Mouse (Mus musculus) G1E (cell line): ENCODE data around the gene Atf6b. TPM values are rescaled to one million over a fixed set of nuclear protein-coding genes. Genes with fewer than 3 reads are reported as not detected.

Experiments used
- ATAC-seq: 2 replicates; pipeline ENCODE4 v1.8.0; 2016; ENCODE audit warnings: mild to moderate bottlenecking; ENCODE audit not compliant: insufficient number of reproducible peaks, poor library complexity, low FRiP score, severe bottlenecking; ENCODE audit errors: extremely low read depth
- DNase-seq: peaks from one replicate; pipeline ENCODE4 v3.0.0; 2012; ENCODE audit warnings: low spot score
- H3K27me3 ChIP-seq: 2 replicates; pipeline ENCODE4 v1.6.1; 2012; ENCODE audit warnings: mild to moderate bottlenecking, low read length, inconsistent platforms; ENCODE audit not compliant: insufficient read depth
- H3K36me3 ChIP-seq: replicated peaks from 2 replicates; pipeline ENCODE3; 2012; ENCODE audit warnings: mild to moderate bottlenecking, inconsistent platforms
- H3K4me1 ChIP-seq: 2 replicates; pipeline ENCODE4 v1.6.1; 2012; ENCODE audit warnings: low read depth, low read length, inconsistent platforms, mixed read lengths; ENCODE audit not compliant: insufficient read depth
- H3K4me3 ChIP-seq: 2 replicates; pipeline ENCODE4 v1.5.1; 2012; ENCODE audit warnings: low read depth, mild to moderate bottlenecking, inconsistent platforms, low read length, moderate library complexity, mixed read lengths
- H3K9me3 ChIP-seq: replicated peaks from 2 replicates; pipeline ENCODE4 v1.6.1; 2012; ENCODE audit warnings: inconsistent platforms
- CTCF ChIP-seq: IDR thresholded peaks from 2 replicates; pipeline ENCODE4 v1.5.1; 2012; ENCODE audit warnings: low read depth, low read length, inconsistent platforms, mixed read lengths
- GATA1 ChIP-seq: IDR thresholded peaks from 2 replicates; pipeline ENCODE4 v1.6.1; 2012; ENCODE audit warnings: borderline replicate concordance, low read length, inconsistent platforms, mixed read lengths
- GATA2 ChIP-seq: IDR thresholded peaks from 2 replicates; pipeline ENCODE4 v1.6.1; 2012; ENCODE audit warnings: low read depth, low read length, inconsistent platforms, borderline replicate concordance
- POLR2AphosphoS5 ChIP-seq: IDR thresholded peaks from 2 replicates; pipeline ENCODE4 v1.6.1; 2012; ENCODE audit warnings: low read depth, low read length, inconsistent platforms; ENCODE audit not compliant: insufficient replicate concordance
- TAL1 ChIP-seq: conservative IDR thresholded peaks from 2 replicates; pipeline ENCODE4 v1.6.1; 2012; ENCODE audit warnings: low read depth, low read length, inconsistent platforms, mixed read lengths
- polyA plus RNA-seq: library from polyadenylated mRNA; stranded (reverse); fragments of >175 nt; gene quantifications from 2 replicates; pipeline ENCODE4 v1.2.3, GENCODE M21; 2012
- total RNA-seq, 2 experiments: library from RNA; stranded (forward) in 1 of 2; stranded (reverse) in 1 of 2; fragments of 200-1000 nt in 1 of 2; fragments of >200 nt in 1 of 2; fragmentation: Nextera tagmentation in 1 of 2; gene quantifications; 2 replicates each; pipeline ENCODE4 v1.2.3; 2014 to 2017

The Atf6b gene
- total and polyA plus RNA-seq, 3 experiments, result 9.2 to 89.0 (median 20.5) TPM

GRCm38 (mm10) chr17:34700671-34701071, 53.7 kb downstream of the Atf6b start:
- no peaks in the 10 kb centered on the region for H3K9me3 ChIP-seq
- peaks cover 3% of the 10 kb centered on the region for H3K27me3 ChIP-seq
- H3K4me1 ChIP-seq, result no peaks in the 10 kb centered on the region
- no peaks in the 10 kb centered on the region for H3K36me3 ChIP-seq
- TF ChIP-seq TAL1, result no peak
- TF ChIP-seq POLR2AphosphoS5, result no peak
- no peak for TF ChIP-seq CTCF
- TF ChIP-seq GATA1, result no peak
- TF ChIP-seq GATA2, result no peak
- no peak overlapping the region for H3K4me3 ChIP-seq
- ATAC-seq (no peak), DNase-seq (no peak)

Other genes starting within 250 kb of the Atf6b start
Only the 20 nearest of the 23 such genes appear.
- not detected in 2 replicates for gene Btnl4, start 169.8 kb upstream of the Atf6b start, total RNA-seq (2014; fragmentation: Nextera tagmentation)
- 0.22 TPM in 1 of 2 replicates, not detected in the other for gene Btnl4, start 169.8 kb upstream of the Atf6b start, total RNA-seq (2017)
- not detected in 2 replicates for gene Btnl4, start 169.8 kb upstream of the Atf6b start, polyA plus RNA-seq
- not detected in 2 replicates for gene Btnl6, start 129.8 kb upstream of the Atf6b start, total RNA-seq (2014; fragmentation: Nextera tagmentation)
- gene Btnl6, start 129.8 kb upstream of the Atf6b start, total RNA-seq (2017), result 0.11 TPM in 1 of 2 replicates, not detected in the other
- gene Btnl6, start 129.8 kb upstream of the Atf6b start, polyA plus RNA-seq, result not detected in 2 replicates
- 0.19 and 0.60 TPM in 2 replicates for gene Notch4, start 82.9 kb upstream of the Atf6b start, total RNA-seq (2014; fragmentation: Nextera tagmentation)
- 0.52 and 0.60 TPM in 2 replicates for gene Notch4, start 82.9 kb upstream of the Atf6b start, total RNA-seq (2017)
- 0.34 and 0.88 TPM in 2 replicates for gene Notch4, start 82.9 kb upstream of the Atf6b start, polyA plus RNA-seq
- gene Gpsm3, start 57.3 kb upstream of the Atf6b start, total RNA-seq (2014; fragmentation: Nextera tagmentation), result 86.3 and 99.5 TPM in 2 replicates
- 33.7 and 43.2 TPM in 2 replicates for gene Gpsm3, start 57.3 kb upstream of the Atf6b start, total RNA-seq (2017)
- gene Gpsm3, start 57.3 kb upstream of the Atf6b start, polyA plus RNA-seq, result 399 and 473 TPM in 2 replicates
- gene Pbx2, start 55.9 kb upstream of the Atf6b start, total RNA-seq (2014; fragmentation: Nextera tagmentation), result 35.8 and 44.2 TPM in 2 replicates
- 25.1 and 39.6 TPM in 2 replicates for gene Pbx2, start 55.9 kb upstream of the Atf6b start, total RNA-seq (2017)
- 137 and 138 TPM in 2 replicates for gene Pbx2, start 55.9 kb upstream of the Atf6b start, polyA plus RNA-seq
- 1.9 and 2.2 TPM in 2 replicates for gene Ager, start 49.3 kb upstream of the Atf6b start, total RNA-seq (2014; fragmentation: Nextera tagmentation)
- 2.1 TPM in 2 replicates for gene Ager, start 49.3 kb upstream of the Atf6b start, total RNA-seq (2017)
- 5.7 and 6.5 TPM in 2 replicates for gene Ager, start 49.3 kb upstream of the Atf6b start, polyA plus RNA-seq
- 92.0 and 103 TPM in 2 replicates for gene Rnf5, start 43.5 kb upstream of the Atf6b start, total RNA-seq (2014; fragmentation: Nextera tagmentation)
- 17.4 and 17.7 TPM in 2 replicates for gene Rnf5, start 43.5 kb upstream of the Atf6b start, total RNA-seq (2017)
- gene Rnf5, start 43.5 kb upstream of the Atf6b start, polyA plus RNA-seq, result 63.3 and 70.8 TPM in 2 replicates
- gene Agpat1, start 42.9 kb upstream of the Atf6b start, total RNA-seq (2014; fragmentation: Nextera tagmentation), result 96.3 and 96.4 TPM in 2 replicates
- 24.7 and 25.8 TPM in 2 replicates for gene Agpat1, start 42.9 kb upstream of the Atf6b start, total RNA-seq (2017)
- 163 and 165 TPM in 2 replicates for gene Agpat1, start 42.9 kb upstream of the Atf6b start, polyA plus RNA-seq
- gene Egfl8, start 31.2 kb upstream of the Atf6b start, total RNA-seq (2014; fragmentation: Nextera tagmentation), result 1.5 TPM in 1 of 2 replicates, not detected in the other
- 0.29 and 0.93 TPM in 2 replicates for gene Egfl8, start 31.2 kb upstream of the Atf6b start, total RNA-seq (2017)
- gene Egfl8, start 31.2 kb upstream of the Atf6b start, polyA plus RNA-seq, result 0.80 and 1.1 TPM in 2 replicates
- gene Ppt2, start 18.6 kb upstream of the Atf6b start, total RNA-seq (2014; fragmentation: Nextera tagmentation), result 17.1 and 25.6 TPM in 2 replicates
- gene Ppt2, start 18.6 kb upstream of the Atf6b start, total RNA-seq (2017), result 5.5 and 5.8 TPM in 2 replicates
- 30.8 and 35.1 TPM in 2 replicates for gene Ppt2, start 18.6 kb upstream of the Atf6b start, polyA plus RNA-seq
- not detected in 2 replicates for gene Prrt1, start 17.6 kb upstream of the Atf6b start, total RNA-seq (2014; fragmentation: Nextera tagmentation)
- not detected in 2 replicates for gene Prrt1, start 17.6 kb upstream of the Atf6b start, total RNA-seq (2017)
- not detected in 2 replicates for gene Prrt1, start 17.6 kb upstream of the Atf6b start, polyA plus RNA-seq
- 1.6 and 4.7 TPM in 2 replicates for gene Fkbpl, start 2.4 kb upstream of the Atf6b start, total RNA-seq (2014; fragmentation: Nextera tagmentation)
- 11.9 and 22.1 TPM in 2 replicates for gene Fkbpl, start 2.4 kb upstream of the Atf6b start, total RNA-seq (2017)
- 6.5 and 7.8 TPM in 2 replicates for gene Fkbpl, start 2.4 kb upstream of the Atf6b start, polyA plus RNA-seq
- 0.08 TPM in 1 of 2 replicates, not detected in the other for gene Tnxb, start 23.4 kb downstream of the Atf6b start, total RNA-seq (2014; fragmentation: Nextera tagmentation)
- under 0.01 and 0.06 TPM in 2 replicates for gene Tnxb, start 23.4 kb downstream of the Atf6b start, total RNA-seq (2017)
- gene Tnxb, start 23.4 kb downstream of the Atf6b start, polyA plus RNA-seq, result not detected in 2 replicates
- gene C4b, start 96.7 kb downstream of the Atf6b start, total RNA-seq (2014; fragmentation: Nextera tagmentation), result not detected in 2 replicates
- 0.33 TPM in 1 of 2 replicates, not detected in the other for gene C4b, start 96.7 kb downstream of the Atf6b start, total RNA-seq (2017)
- not detected in 2 replicates for gene C4b, start 96.7 kb downstream of the Atf6b start, polyA plus RNA-seq
- gene Cyp21a1, start 157.4 kb downstream of the Atf6b start, total RNA-seq (2014; fragmentation: Nextera tagmentation), result not detected in 2 replicates
- gene Cyp21a1, start 157.4 kb downstream of the Atf6b start, total RNA-seq (2017), result not detected in 2 replicates
- not detected in 2 replicates for gene Cyp21a1, start 157.4 kb downstream of the Atf6b start, polyA plus RNA-seq
- gene Stk19, start 189.8 kb downstream of the Atf6b start, total RNA-seq (2014; fragmentation: Nextera tagmentation), result 16.6 and 33.4 TPM in 2 replicates
- 19.6 and 23.1 TPM in 2 replicates for gene Stk19, start 189.8 kb downstream of the Atf6b start, total RNA-seq (2017)
- 47.6 and 50.2 TPM in 2 replicates for gene Stk19, start 189.8 kb downstream of the Atf6b start, polyA plus RNA-seq
- 25.4 and 27.7 TPM in 2 replicates for gene Dxo, start 189.9 kb downstream of the Atf6b start, total RNA-seq (2014; fragmentation: Nextera tagmentation)
- gene Dxo, start 189.9 kb downstream of the Atf6b start, total RNA-seq (2017), result 18.2 and 22.7 TPM in 2 replicates
- gene Dxo, start 189.9 kb downstream of the Atf6b start, polyA plus RNA-seq, result 58.7 and 70.5 TPM in 2 replicates
- 25.8 and 37.9 TPM in 2 replicates for gene Skiv2l, start 203.1 kb downstream of the Atf6b start, total RNA-seq (2014; fragmentation: Nextera tagmentation)
- 43.6 and 45.3 TPM in 2 replicates for gene Skiv2l, start 203.1 kb downstream of the Atf6b start, total RNA-seq (2017)
- 48.8 and 54.7 TPM in 2 replicates for gene Skiv2l, start 203.1 kb downstream of the Atf6b start, polyA plus RNA-seq
- gene Nelfe, start 203.2 kb downstream of the Atf6b start, total RNA-seq (2014; fragmentation: Nextera tagmentation), result 66.0 and 86.9 TPM in 2 replicates
- gene Nelfe, start 203.2 kb downstream of the Atf6b start, total RNA-seq (2017), result 36.9 and 40.4 TPM in 2 replicates
- gene Nelfe, start 203.2 kb downstream of the Atf6b start, polyA plus RNA-seq, result 278 and 284 TPM in 2 replicates
- gene Cfb, start 215.4 kb downstream of the Atf6b start, total RNA-seq (2014; fragmentation: Nextera tagmentation), result not detected in 2 replicates
- not detected in 2 replicates for gene Cfb, start 215.4 kb downstream of the Atf6b start, total RNA-seq (2017)
- gene Cfb, start 215.4 kb downstream of the Atf6b start, polyA plus RNA-seq, result not detected in 2 replicates